ENCODE assay signal across 8 mouse cellular contexts in genomic region chr7:45917004-45917704, GRCm38 (mm10). TPM values are rescaled to one million over a fixed set of nuclear protein-coding genes. Genes with fewer than 3 reads are reported as not detected.
DNase-seq lines count a peak whose midpoint lies in the region; ATAC-seq and TF ChIP-seq lines count a peak whose summit lies in the region.

No protein-coding gene starts in this region.

- H3K4me1 ChIP-seq in embryonic facial prominence, embryonic 12.5 days: peaks cover 47% of the 10 kb centered on the region
- H3K4me1 ChIP-seq in intestine, embryonic 16.5 days (ENCODE audit: control insufficient read depth, insufficient read depth, low read length): peaks cover 49% of the 10 kb centered on the region

- DNase-seq in layer of hippocampus, adult 2 months (ENCODE audit: low spot score in 2 of 2): no peak
- DNase-seq in layer of hippocampus, adult 9-11 months: no peak
- no peak for DNase-seq in layer of hippocampus, adult 18-20 months (ENCODE audit: low spot score in 2 of 2)
- DNase-seq in frontal cortex, postnatal 25 days (ENCODE audit: low spot score in 2 of 2): no peak
- DNase-seq in right cerebral cortex, postnatal 36 days (ENCODE audit: low spot score in 2 of 2): no peak

- H3K4me2 ChIP-seq in embryonic facial prominence, embryonic 12.5 days (replicated peaks): peak overlapping the region; percentile 52
- peak overlapping the region; percentile 58 for H3K4me2 ChIP-seq in intestine, embryonic 16.5 days (ENCODE audit: low read depth, low read length)
- H3K4me2 ChIP-seq in myocyte (ENCODE audit: low read depth): peak overlapping the region; percentile 99

- H3K9ac ChIP-seq in embryonic facial prominence, embryonic 12.5 days: peak overlapping the region; percentile 40; the same call in 1 of the 2 replicates
- peak overlapping the region; percentile 35 for H3K9ac ChIP-seq in intestine, embryonic 16.5 days (ENCODE audit: low read depth, low read length)

- peak overlapping the region; percentile 53 for H3K4me3 ChIP-seq in layer of hippocampus, adult 2 months
- peak overlapping the region; percentile 23 for H3K4me3 ChIP-seq in embryonic facial prominence, embryonic 12.5 days
- peak overlapping the region; percentile 40 for H3K4me3 ChIP-seq in intestine, embryonic 16.5 days (ENCODE audit: low read length)
- no peak overlapping the region for H3K4me3 ChIP-seq in myocyte

- no peaks in the 10 kb centered on the region for H3K27me3 ChIP-seq in embryonic facial prominence, embryonic 12.5 days
- no peaks in the 10 kb centered on the region for H3K27me3 ChIP-seq in intestine, embryonic 16.5 days (replicated peaks; ENCODE audit: control insufficient read depth, insufficient read depth, low read length)
- no peaks in the 10 kb centered on the region for H3K27me3 ChIP-seq in myocyte (ENCODE audit: control insufficient read depth, insufficient read depth, insufficient read length)

- peaks cover 15% of the 10 kb centered on the region for H3K79me2 ChIP-seq in myocyte (ENCODE audit: control insufficient read depth, insufficient read depth)

- ATAC-seq in embryonic facial prominence, embryonic 12.5 days (ENCODE audit: insufficient number of reproducible peaks, insufficient read depth, low FRiP score, low TSS enrichment): no peak
- ATAC-seq in intestine, embryonic 16.5 days: peak; percentile 10; the same call in 1 of the 2 replicates

- 24% methylated on average over 13 of the region's 13 CpGs for WGBS in embryonic facial prominence, embryonic 12.5 days
- WGBS in intestine, embryonic 16.5 days: 17% methylated on average over 13 of the region's 13 CpGs

- no peaks in the 10 kb centered on the region for H3K9me3 ChIP-seq in embryonic facial prominence, embryonic 12.5 days
- no peaks in the 10 kb centered on the region for H3K9me3 ChIP-seq in intestine, embryonic 16.5 days (ENCODE audit: control insufficient read depth, low read length)

- H3K36me3 ChIP-seq in embryonic facial prominence, embryonic 12.5 days: peaks cover 3% of the 10 kb centered on the region; the same call in 1 of the 2 replicates
- 0 out of 2 replicates have a peak, but pooled peaks cover 2% of the 10 kb centered on the region for H3K36me3 ChIP-seq in intestine, embryonic 16.5 days (ENCODE audit: control insufficient read depth, insufficient read depth, low read length)
- no peaks in the 10 kb centered on the region for H3K36me3 ChIP-seq in myocyte (ENCODE audit: control insufficient read depth, insufficient read depth)

- TF ChIP-seq CTCF in layer of hippocampus, adult 2 months (conservative IDR thresholded peaks at IDR 0.05): no peak

- H3ac ChIP-seq in myocyte (ENCODE audit: control insufficient read depth, insufficient read length): no peak overlapping the region

- TF ChIP-seq POLR2A in myocyte (IDR thresholded peaks at IDR 0.05; ENCODE audit: insufficient read length, low read depth): no peak

- H3K27ac ChIP-seq in layer of hippocampus, adult 2 months: peak overlapping the region; percentile 94
- H3K27ac ChIP-seq in embryonic facial prominence, embryonic 12.5 days: peak overlapping the region; percentile 94
- H3K27ac ChIP-seq in intestine, embryonic 16.5 days (ENCODE audit: low read length): peak overlapping the region; percentile 73

TF ChIP-seq in myocyte, 11 proteins besides CTCF, POLR2A, EP300 and RAD21:
- TF ChIP-seq MYOD1 (IDR thresholded peaks at IDR 0.05; ENCODE audit: control insufficient read depth in 1 of 3, insufficient read length in 2 of 3, low read depth in 2 of 3) (peak in 1 of 3 experiments; percentile 1), TCF3 (IDR thresholded peaks at IDR 0.05; ENCODE audit: insufficient read length, low read depth) (no peak), POLR2AphosphoS2 (IDR thresholded peaks at IDR 0.05; ENCODE audit: insufficient read length, low read depth) (peak; percentile 59), CEBPB (IDR thresholded peaks at IDR 0.05; ENCODE audit: insufficient read depth, poor library complexity, severe bottlenecking) (no peak)
TF ChIP-seq in myocyte: peak in this region for 2.

RNA-seq across cellular contexts. Expression of gene Emp3, which starts 4.0 kb away (rescaled TPM):
- 1 to 10 TPM; 1.5 to 2.3 TPM for total RNA-seq in layer of hippocampus, adult 2 months (2021)
- 78.5 and 84.9 TPM in 2 replicates for polyA plus RNA-seq in embryonic facial prominence, embryonic 12.5 days (2016; fragmentation: Nextera tagmentation; extraction: Ambion mirVana)
- 128 and 147 TPM in 2 replicates for polyA plus RNA-seq in intestine, embryonic 16.5 days (2015; fragmentation: Nextera tagmentation; extraction: Ambion mirVana)
- polyA plus RNA-seq in myocyte (2012; fragmentation: generic; extraction: Trizol): 409 TPM
- total RNA-seq in layer of hippocampus, adult 18-20 months (2021): 1 to 10 TPM; 2.1 to 2.3 TPM

RNA-seq across cellular contexts. Expression of gene Ccdc114, which starts 6.7 kb away (rescaled TPM):
- total RNA-seq in layer of hippocampus, adult 2 months (2021): 1 to 10 TPM; 3.5 to 3.8 TPM
- 3.8 and 4.2 TPM in 2 replicates for polyA plus RNA-seq in embryonic facial prominence, embryonic 12.5 days (2016; fragmentation: Nextera tagmentation; extraction: Ambion mirVana)
- 4.0 and 4.3 TPM in 2 replicates for polyA plus RNA-seq in intestine, embryonic 16.5 days (2015; fragmentation: Nextera tagmentation; extraction: Ambion mirVana)
- 1.0 TPM for polyA plus RNA-seq in myocyte (2012; fragmentation: generic; extraction: Trizol)
- total RNA-seq in layer of hippocampus, adult 18-20 months (2021): 1 to 10 TPM; 4.1 to 4.2 TPM

RNA-seq across cellular contexts. Expression of gene Tmem143, which starts 20.4 kb away (rescaled TPM):
- total RNA-seq in layer of hippocampus, adult 2 months (2021): 10 to 100 TPM; 22.1 to 22.8 TPM
- polyA plus RNA-seq in embryonic facial prominence, embryonic 12.5 days (2016; fragmentation: Nextera tagmentation; extraction: Ambion mirVana): 5.7 and 6.5 TPM in 2 replicates
- 8.1 TPM in 2 replicates for polyA plus RNA-seq in intestine, embryonic 16.5 days (2015; fragmentation: Nextera tagmentation; extraction: Ambion mirVana)
- 26.9 TPM for polyA plus RNA-seq in myocyte (2012; fragmentation: generic; extraction: Trizol)
- total RNA-seq in layer of hippocampus, adult 18-20 months (2021): 10 to 100 TPM; 21.8 to 22.4 TPM

RNA-seq across cellular contexts. Expression of gene Syngr4, which starts 20.6 kb away (rescaled TPM):
- total RNA-seq in layer of hippocampus, adult 2 months (2021): not detected
- polyA plus RNA-seq in embryonic facial prominence, embryonic 12.5 days (2016; fragmentation: Nextera tagmentation; extraction: Ambion mirVana): 0.33 and 0.82 TPM in 2 replicates
- 0.62 and 0.98 TPM in 2 replicates for polyA plus RNA-seq in intestine, embryonic 16.5 days (2015; fragmentation: Nextera tagmentation; extraction: Ambion mirVana)
- polyA plus RNA-seq in myocyte (2012; fragmentation: generic; extraction: Trizol): 0.23 TPM
- not detected for total RNA-seq in layer of hippocampus, adult 18-20 months (2021)

RNA-seq across cellular contexts. Expression of gene Grin2d, which starts 39.0 kb away (rescaled TPM):
- total RNA-seq in layer of hippocampus, adult 2 months (2021): 10 to 100 TPM in 1 of 2 experiments, 1 to 10 TPM in 1; 10.0 to 11.6 TPM
- polyA plus RNA-seq in embryonic facial prominence, embryonic 12.5 days (2016; fragmentation: Nextera tagmentation; extraction: Ambion mirVana): 0.56 and 0.64 TPM in 2 replicates
- polyA plus RNA-seq in intestine, embryonic 16.5 days (2015; fragmentation: Nextera tagmentation; extraction: Ambion mirVana): 0.31 and 0.39 TPM in 2 replicates
- 0.65 TPM for polyA plus RNA-seq in myocyte (2012; fragmentation: generic; extraction: Trizol)
- 10 to 100 TPM; 10.6 to 10.7 TPM for total RNA-seq in layer of hippocampus, adult 18-20 months (2021)
